Mouse (Mus musculus): ENCODE results near the gene Bach1.
"Not testable (repeated sequence)": the region's sequence is repeated elsewhere in the genome, so short reads cannot be mapped to it uniquely, and the experiment has no call there.

Bach1 gene

DNA sequence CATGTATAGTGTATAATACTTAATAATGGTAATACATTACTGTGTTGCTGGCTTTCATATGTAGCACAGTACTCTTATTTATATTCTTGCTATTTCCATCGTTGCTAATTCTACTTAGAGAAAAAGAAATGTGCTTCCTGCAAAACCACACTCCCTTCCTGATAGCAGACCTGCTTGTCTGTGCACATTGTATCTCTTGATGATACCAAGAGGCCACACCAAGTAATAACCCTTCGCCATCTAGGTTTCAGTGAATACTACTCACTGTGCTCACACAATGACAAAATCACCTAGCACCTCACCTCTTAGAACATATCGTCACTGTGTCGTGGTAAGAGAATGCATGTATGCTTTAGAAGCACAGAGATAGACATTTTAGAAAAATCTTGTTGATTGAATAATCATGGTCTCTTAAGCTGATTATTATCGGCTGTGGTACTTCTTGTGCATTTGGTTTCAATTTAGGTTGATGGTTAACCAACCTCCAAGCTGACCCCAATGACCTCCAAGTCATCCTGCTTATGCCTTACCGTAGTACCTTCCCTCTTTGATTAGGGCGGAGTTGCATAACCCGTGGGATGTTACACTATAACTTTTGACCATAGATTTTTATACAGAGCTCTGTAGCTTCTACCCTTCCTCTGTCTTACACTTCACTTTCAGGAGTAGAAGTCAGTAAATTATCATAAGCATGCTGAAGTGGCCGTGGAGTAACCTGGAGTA is 17.7 kb upstream of the Bach1 start:
- no peak for DNase-seq (ENCODE audit: low spot score)

DNA sequence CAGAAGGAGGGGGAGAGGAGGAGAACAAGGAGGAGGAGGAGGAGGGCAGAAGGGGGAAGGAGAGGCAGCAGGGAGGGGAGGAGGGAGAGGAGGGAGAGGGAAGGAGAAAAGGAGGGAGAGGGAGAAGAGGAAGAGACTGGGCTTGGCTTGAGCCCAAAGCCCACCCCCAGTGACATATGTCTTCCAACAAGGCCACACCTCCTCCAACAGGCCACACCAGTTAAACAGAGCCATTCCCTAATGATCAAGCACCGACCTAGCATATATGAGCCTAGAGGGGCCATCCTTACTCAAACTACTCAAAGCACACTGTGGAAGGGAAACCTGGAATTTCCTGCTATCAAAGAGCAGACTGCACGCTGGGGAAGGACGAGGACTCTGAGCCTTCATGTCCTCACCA is 16.9 kb upstream of the Bach1 start:
- no peak for DNase-seq (ENCODE audit: low spot score)

GRCm38 (mm10) chr16:87686458-87686857 is 12.3 kb upstream of the Bach1 start:
- DNase-seq (ENCODE audit: low spot score) = no peak

DNA sequence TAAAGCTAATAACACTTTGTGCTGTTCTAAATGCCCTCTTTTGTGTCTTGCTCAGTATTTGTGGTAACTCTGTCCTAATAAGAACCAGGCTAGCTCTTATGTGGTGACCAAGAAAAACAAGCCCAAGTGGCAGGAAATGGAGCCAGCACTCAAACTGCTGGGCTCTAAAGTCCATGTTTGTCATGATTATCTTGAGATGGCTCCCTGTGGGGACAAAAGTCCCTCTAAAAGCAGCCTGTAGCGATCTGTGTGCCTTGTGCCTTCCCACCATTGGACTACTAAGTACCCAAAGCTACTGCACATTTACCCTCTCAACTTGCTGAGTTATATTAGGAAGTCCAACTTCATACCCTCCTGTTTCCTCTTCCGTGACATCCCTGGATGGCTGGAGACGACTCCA is 11.4 kb upstream of the Bach1 start:
- DNase-seq (ENCODE audit: low spot score) = no peak

- DNase-seq (ENCODE audit: low spot score) = not testable (repeated sequence)
Observed at GRCm38 (mm10) chr16:87688328-87688727, 10.4 kb upstream of the Bach1 start.

DNA sequence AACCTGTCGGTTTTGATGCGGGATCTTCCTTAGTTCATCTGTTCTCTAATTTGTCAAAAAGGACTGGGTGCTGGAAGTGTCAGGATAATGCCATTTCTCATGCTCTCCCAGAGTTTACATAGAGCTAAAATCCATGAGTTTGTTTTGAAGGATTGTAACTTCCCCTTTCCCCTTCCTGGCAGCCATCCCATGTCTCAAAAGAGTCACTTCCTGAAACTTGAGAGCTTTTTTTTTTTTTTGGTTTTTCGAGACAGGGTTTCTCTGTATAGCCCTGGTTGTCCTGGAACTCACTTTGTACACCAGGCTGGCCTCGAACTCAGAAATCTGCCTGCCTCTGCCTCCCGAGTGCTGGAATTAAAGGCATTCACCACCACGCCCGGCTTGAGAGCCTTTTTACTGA is 9.9 kb upstream of the Bach1 start:
- DNase-seq (ENCODE audit: low spot score) = not testable (repeated sequence)

DNA sequence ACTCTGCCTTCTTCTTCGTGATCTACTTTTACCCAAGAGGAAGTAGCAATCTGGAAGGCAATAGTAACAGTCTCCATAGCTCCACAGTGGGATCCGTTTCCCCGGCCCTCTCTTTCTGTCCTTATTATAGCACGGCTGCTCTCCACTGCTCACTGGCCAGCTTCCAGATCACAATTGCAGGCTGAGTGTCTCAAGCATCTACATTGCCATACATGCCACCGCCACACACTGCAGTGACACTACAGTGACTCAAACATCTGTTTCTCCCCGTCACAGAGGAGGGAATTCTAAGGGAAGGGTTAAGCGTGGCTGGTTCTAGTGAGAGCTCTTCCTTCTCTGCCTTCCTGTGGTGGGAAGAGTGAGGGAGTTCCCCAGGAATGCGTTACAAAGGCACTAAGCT is 9.5 kb upstream of the Bach1 start:
- peak; percentile 40 for DNase-seq (ENCODE audit: low spot score)

DNA sequence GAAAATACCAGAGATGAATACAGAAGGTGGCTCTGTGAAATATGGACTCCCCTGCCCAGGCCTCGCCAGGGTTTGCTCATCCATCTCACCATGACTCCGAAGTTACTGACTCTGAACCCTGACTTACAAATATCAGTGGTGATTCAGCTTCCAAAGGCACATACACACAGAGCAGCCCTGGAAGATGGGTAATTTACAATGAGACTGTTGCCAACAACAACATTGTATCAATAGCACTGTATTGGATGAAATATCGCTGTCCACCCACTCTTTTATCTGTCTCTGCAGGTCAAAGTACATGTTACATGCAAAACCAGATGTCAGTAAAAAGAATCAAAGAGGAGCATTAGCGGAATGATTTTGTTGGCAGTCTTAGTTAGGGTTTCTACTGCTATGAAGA is 8.2 kb upstream of the Bach1 start:
- no peak for DNase-seq (ENCODE audit: low spot score)

DNA sequence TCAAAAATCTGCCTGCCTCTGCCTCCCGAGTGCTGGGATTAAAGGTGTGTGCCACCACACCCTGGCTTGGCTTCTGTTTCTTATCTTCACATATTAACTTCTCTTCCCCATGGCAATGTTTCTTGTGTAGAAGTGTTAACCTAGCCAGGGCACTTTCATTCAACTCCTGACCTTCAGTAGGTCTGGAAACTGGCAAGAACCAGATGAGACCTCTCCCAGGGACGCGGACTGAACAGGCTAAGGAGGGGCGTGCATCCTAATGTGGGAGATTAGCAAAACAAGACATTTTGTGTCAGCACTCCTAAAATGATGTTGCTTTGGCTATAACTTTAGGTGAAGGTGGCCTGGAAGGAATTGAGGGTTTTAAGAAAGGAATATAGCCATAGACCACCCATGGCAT is 7.6 kb upstream of the Bach1 start:
- no peak for DNase-seq (ENCODE audit: low spot score)

DNA sequence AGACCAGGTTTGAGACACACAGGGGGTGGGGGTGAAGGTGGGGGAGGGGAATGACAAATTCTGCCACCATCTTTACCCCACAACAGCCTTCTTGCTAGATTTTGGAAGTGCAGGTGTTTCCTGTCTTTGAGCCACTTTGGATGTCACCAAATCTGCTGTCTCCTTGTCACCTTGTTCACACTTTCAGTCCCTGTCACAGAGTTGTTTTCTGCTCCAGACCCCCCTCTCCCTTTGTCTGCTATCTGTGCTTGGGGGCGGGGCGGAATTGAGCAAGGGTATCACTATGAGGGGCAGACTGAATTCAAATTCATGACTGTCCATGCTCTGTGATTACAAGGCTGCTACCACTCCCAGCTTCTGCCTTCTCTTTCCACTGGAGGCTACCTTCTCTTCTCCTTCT is 6.2 kb upstream of the Bach1 start:
- DNase-seq (ENCODE audit: low spot score) = no peak

GRCm38 (mm10) chr16:87697707-87698365 is 909 bp upstream of the Bach1 start:
- no peak for DNase-seq (ENCODE audit: low spot score)

- DNase-seq (ENCODE audit: low spot score) = peak; percentile 45
Observed at GRCm38 (mm10) chr16:87699306-87699692, 554 bp downstream of the Bach1 start.

GRCm38 (mm10) chr16:87699693-87700394 is 1.1 kb downstream of the Bach1 start:
- peak; percentile 22 for DNase-seq (ENCODE audit: low spot score)

DNA sequence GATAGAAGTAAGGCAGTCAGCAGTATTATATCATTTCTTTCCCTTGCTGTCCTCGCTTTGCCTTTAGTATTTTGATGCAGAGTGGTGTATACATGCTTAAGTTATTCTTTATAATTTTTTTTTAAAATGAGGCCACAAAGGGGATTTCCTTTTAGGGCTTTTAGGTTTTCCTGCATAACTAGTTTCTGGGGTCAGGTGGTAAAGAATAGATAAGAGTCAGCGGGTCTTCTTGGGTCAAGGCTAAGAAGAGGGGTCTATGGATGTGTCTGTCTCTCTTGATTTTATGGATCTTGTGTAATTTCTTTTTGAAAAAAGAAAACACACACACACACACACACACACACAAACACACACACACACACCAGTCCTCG is 1.6 kb downstream of the Bach1 start:
- DNase-seq (ENCODE audit: low spot score) = no peak

DNA sequence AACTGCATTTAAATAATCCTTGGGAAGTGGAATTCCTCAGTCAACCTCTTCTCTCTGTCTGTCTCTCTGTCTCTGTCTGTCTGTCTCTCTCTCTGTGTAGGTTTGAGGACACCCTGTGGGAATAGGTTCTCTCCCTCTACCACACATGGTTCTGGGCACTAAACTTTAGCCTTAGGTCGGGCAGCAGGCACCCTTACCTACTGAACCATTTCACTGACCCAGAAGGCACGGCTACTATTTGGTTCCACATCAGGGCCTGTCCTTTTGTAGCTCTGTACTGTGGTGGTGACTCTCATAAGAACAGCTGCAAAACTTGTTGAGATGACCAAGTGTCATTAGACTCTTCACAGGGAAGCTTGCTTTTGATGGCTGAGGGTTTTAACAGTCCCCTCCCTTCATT is 3.1 kb downstream of the Bach1 start:
- DNase-seq (ENCODE audit: low spot score) = no peak

DNA sequence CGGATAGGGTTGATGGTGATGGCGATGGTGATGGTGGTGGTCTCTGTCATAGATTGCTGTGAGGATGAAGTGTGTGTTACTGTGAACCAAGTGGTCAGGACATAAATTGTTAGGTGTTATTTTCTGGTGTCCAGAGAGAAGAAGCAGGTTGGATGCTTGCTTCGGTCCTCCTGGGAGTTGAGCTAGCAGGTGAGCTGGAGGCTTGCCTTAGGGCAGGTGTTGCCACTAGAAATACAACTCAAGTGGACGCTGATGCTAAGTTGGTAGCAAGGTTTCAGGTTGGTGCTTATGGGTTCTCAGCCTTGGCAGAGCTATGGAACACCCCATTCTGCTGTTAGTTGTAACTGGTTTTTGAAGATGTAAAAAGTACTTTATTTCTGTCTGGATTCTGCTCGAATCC is 4.1 kb downstream of the Bach1 start:
- no peak for DNase-seq (ENCODE audit: low spot score)

- no peak for DNase-seq (ENCODE audit: low spot score)
Observed at GRCm38 (mm10) chr16:87704225-87704624, 5.5 kb downstream of the Bach1 start.

- no peak for DNase-seq (ENCODE audit: low spot score)
Observed at GRCm38 (mm10) chr16:87705892-87706589, 7.3 kb downstream of the Bach1 start.

DNA sequence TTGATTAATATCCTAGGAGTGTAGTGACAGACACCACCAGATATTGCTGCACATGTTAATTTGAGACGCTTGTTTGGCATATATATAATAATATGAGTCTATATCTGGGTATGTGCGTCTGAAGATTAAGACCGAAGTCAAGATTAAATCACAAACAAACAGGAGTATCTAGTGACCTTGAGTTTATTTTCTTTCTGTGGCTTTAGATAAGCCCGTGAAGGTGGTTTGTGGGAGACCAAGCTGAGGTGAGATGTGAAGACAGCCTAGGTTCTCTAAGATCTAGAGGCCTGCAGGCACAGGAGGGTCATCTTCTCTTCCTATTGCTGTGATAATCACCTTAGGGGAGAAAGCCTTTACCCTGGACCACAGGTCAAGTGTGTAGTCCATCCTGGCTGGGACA is 8.6 kb downstream of the Bach1 start:
- no peak for DNase-seq (ENCODE audit: low spot score)

- DNase-seq (ENCODE audit: low spot score) = no peak
Observed at GRCm38 (mm10) chr16:87708570-87708969, 9.8 kb downstream of the Bach1 start.

DNA sequence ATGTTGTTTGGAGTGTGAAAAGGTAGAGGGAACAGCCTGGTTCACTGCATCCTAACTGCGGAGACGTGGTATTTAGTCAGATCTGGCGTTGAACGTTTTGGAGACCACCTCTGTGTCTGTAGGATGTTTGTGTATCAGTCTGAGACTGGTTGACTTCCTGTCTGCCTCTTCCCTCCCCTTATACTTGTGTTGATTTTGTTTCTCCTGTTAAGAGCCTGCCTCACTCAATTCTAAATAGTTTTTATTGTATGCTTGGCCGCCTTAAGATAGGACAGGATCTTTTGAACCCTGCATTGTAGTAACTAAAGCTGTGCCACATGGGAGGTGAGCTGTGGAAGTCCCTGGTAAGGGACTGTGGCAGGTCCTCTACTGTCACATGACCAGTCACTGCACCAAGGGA is 10.4 kb downstream of the Bach1 start:
- DNase-seq (ENCODE audit: low spot score) = no peak

GRCm38 (mm10) chr16:87709971-87710370 is 11.2 kb downstream of the Bach1 start:
- DNase-seq (ENCODE audit: low spot score) = no peak

DNA sequence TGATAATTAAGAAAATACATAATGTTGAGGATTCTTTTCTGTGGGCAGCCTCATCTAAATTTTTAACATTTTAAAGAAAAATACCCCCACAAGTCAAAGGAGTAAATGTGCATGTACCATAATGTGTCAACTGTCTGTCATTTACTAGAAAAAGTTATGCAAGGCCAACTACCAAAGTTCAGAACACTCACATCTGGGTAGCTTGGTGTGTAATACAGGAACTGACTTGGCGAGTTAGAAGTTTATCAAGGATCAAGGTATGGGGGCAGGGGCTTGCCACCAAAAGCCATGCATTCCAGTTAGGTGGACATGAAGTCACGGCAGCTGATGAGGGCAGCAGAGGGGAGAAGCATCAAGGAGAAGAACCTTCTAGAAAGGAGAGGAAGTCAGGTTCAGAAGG is 13.2 kb downstream of the Bach1 start:
- DNase-seq (ENCODE audit: low spot score) = no peak
